Mouse (Mus musculus): ENCODE results near the gene Cypt2. TPM values are rescaled to one million over a fixed set of nuclear protein-coding genes. Genes with fewer than 3 reads are reported as not detected.
"Not testable (repeated sequence)": the region's sequence is repeated elsewhere in the genome, so short reads cannot be mapped to it uniquely, and the experiment has no call there.

Cypt2 gene
- not detected in 2 replicates for total RNA-seq (2017)

DNA sequence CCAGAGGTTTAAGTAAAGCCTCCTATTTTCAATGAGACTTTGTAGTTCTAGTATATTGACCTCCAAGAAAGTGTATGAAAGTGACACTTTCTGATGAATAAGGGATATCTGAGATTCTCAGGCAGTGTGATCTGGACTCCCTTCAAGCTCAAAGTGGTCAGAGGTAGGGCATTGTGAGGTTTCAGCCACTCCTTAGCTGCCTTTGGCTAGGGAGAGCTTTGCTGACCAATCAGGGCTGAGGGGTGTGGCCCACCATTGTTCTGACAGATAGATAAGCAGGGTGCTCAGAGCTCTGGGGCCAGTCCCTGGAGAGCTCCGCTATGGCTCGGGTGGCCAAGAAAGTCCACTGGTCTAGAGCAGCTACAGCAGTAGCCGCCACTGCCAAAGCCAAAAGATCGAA is at the start of gene Cypt2:
Gene Cypt2, plus strand, starts transcription at position 301 of the 400 bp plus-strand sequence.
- ATAC-seq (ENCODE audit: extremely low read depth, insufficient number of reproducible peaks, low FRiP score, poor library complexity, severe bottlenecking) = not testable (repeated sequence)

DNA sequence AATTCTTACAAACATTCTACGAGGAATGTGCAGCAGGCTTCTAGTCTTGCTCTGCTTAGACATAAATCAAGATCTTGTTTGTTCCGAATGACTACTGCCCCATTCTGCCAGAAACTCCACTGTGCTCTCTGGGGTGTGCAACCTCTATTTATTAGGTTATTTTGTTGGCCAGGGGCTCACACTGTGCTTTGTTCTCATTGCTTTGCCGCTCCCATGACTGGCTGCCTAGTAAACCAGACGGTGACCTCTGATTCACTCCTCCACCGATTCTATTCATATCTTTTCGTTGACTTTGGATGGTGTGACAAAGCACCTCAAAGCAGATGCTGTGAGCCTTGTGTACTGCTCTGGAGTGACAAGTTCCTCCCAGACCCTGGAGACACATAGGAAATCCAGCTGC is 46.7 kb downstream of the Cypt2 start:
- ATAC-seq (ENCODE audit: extremely low read depth, insufficient number of reproducible peaks, low FRiP score, poor library complexity, severe bottlenecking) = no peak

Measured in neutrophil, adult 5-6 weeks (primary cell).